Mouse (Mus musculus): ENCODE results near the gene Vps52.

The Vps52 gene

GRCm38 (mm10) chr17:34003426-34003825 is 47.8 kb downstream of the Vps52 start:
- DNase-seq (ENCODE audit: low spot score) = no peak

DNA sequence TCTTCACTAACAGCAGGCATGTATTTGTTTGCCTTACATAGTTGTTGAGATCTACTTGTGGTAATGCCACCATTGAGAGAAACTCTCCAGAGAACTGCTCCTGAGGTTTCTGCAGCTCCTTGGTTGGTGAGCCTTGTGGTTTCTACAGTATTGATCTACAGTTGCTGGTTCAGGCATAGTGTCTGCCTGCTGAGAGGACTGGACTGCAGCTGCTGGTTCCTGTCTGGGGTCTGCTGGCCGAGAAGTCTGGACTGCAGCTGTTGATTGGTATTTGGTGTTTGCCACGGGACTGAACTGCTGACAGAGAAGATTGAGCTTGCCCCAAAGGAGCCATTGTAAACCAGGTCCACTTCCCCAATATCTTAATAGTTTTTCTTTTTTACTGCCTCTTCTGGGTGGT is 51.0 kb downstream of the Vps52 start:
- no peak for DNase-seq (ENCODE audit: low spot score)

GRCm38 (mm10) chr17:34010156-34010555 is 54.5 kb downstream of the Vps52 start:
- DNase-seq (ENCODE audit: low spot score) = no peak

- DNase-seq (ENCODE audit: low spot score) = no peak
Observed at GRCm38 (mm10) chr17:34013436-34013835, 57.8 kb downstream of the Vps52 start.

Measured in layer of hippocampus, adult 9-10 months (tissue).